Mouse (Mus musculus): ENCODE data around the gene Galt.
"Not testable (repeated sequence)": the region's sequence is repeated elsewhere in the genome, so short reads cannot be mapped to it uniquely, and the experiment has no call there.

The Galt gene

GRCm38 (mm10) chr4:41740380-41741157 is 14.5 kb upstream of the Galt start:
- DNase-seq = no peak

- DNase-seq = peak; percentile 96
Observed at GRCm38 (mm10) chr4:41741158-41741560, 13.9 kb upstream of the Galt start.

- no peak for DNase-seq
Observed at GRCm38 (mm10) chr4:41744131-41744530, 10.9 kb upstream of the Galt start.

GRCm38 (mm10) chr4:41745021-41745420 is 10.0 kb upstream of the Galt start:
- no peak for DNase-seq

GRCm38 (mm10) chr4:41755338-41756305 is 594 bp downstream of the Galt start, which contains the start of gene Sigmar1:
Sigmar1 (minus strand) TSS chr4:41756157.
- peak; percentile 92 for DNase-seq

GRCm38 (mm10) chr4:41756440-41756839 is 1.4 kb downstream of the Galt start:
- no peak for DNase-seq

- DNase-seq = peak; percentile 66
Observed at GRCm38 (mm10) chr4:41757321-41757720, 2.3 kb downstream of the Galt start.

- DNase-seq = peak; percentile 75
Observed at GRCm38 (mm10) chr4:41758021-41758420, 3.0 kb downstream of the Galt start.

GRCm38 (mm10) chr4:41758701-41759100 is 3.7 kb downstream of the Galt start:
- DNase-seq = no peak

- peak; percentile 86 for DNase-seq
Observed at GRCm38 (mm10) chr4:41759206-41759605, 4.2 kb downstream of the Galt start.

GRCm38 (mm10) chr4:41759656-41760287 is 4.7 kb downstream of the Galt start:
- DNase-seq = peak; percentile 49

GRCm38 (mm10) chr4:41760288-41760721 is 5.3 kb downstream of the Galt start:
- DNase-seq = peak; percentile 98

GRCm38 (mm10) chr4:41760911-41761310 is 5.9 kb downstream of the Galt start:
- DNase-seq = no peak

GRCm38 (mm10) chr4:41761680-41762079 is 6.7 kb downstream of the Galt start:
- DNase-seq = no peak

GRCm38 (mm10) chr4:41762099-41762687 is 7.2 kb downstream of the Galt start:
- no peak for DNase-seq

GRCm38 (mm10) chr4:41762688-41763114 is 7.7 kb downstream of the Galt start:
- not testable (repeated sequence) for DNase-seq

- not testable (repeated sequence) for DNase-seq
Observed at GRCm38 (mm10) chr4:41763176-41763575, 8.1 kb downstream of the Galt start.

GRCm38 (mm10) chr4:41767301-41767700 is 12.3 kb downstream of the Galt start:
- DNase-seq = not testable (repeated sequence)

GRCm38 (mm10) chr4:41772946-41773345 is 17.9 kb downstream of the Galt start:
- DNase-seq = peak; percentile 32

GRCm38 (mm10) chr4:41773502-41773901 is 18.5 kb downstream of the Galt start:
- peak; percentile 88 for DNase-seq

GRCm38 (mm10) chr4:41774002-41774401 is 19.0 kb downstream of the Galt start, which contains the start of gene Ccl27a:
Ccl27a (minus strand) TSS chr4:41774247.
- peak; percentile 89 for DNase-seq

GRCm38 (mm10) chr4:41774506-41774905 is 19.5 kb downstream of the Galt start:
- DNase-seq = not testable (repeated sequence)

Data from kidney, adult 11 months (tissue).